Mouse (Mus musculus): ENCODE data around the gene Rfc2. TPM values are rescaled to one million over a fixed set of nuclear protein-coding genes. Genes with fewer than 3 reads are reported as not detected.
A peak's percentile ranks its signal among the peaks of the same experiment; 100 is the strongest.

Gene Rfc2
- total and polyA plus RNA-seq, 3 experiments, result 222 to 283 (median 237) TPM

DNA sequence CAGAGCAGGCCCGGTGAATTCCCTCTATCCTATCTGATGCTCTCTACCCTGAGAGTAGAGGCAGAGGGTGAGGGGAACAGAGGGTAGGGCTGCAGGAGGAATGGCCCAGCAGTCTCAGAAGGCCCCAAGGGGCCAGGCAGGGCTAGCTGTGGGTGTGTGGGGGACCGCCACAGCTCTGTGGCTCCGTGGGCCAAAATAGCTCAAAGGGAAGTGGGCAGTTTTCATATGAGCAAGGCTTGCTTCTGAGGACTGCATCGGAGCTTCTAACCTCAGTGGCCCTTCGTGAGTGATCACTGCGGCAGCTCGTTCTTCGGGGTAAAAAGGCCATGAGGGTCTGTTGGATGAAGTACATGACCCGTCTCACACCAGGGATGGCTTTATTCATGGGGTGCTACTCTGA lies 32.6 kb downstream of the Rfc2 start:
- dilution Hi-C loops (cut with MboI; ENCODE audit: extremely low pct_ligation_motif_present, extremely low pct_unique_long_range_greater_than_20kb, low sequenced_read_pairs), result no loop called here
- peak; percentile 90 for DNase-seq (ENCODE audit: extremely low read depth)
- Histone ChIP-seq H3K9me3 (replicated peaks; ENCODE audit: low read length) (no peaks in the 10 kb centered on the region), H3K9ac (ENCODE audit: insufficient read depth, low read depth) (peak overlapping the region; percentile 84), H3K36me3 (replicated peaks in 1 of 2; ENCODE audit: control insufficient read depth in 1 of 2, insufficient read depth in 1 of 2, low read length in 1 of 2) (peaks cover 12 to 41% of the 10 kb centered on the region in 2 experiments), H3K4me3 (replicated peaks in 1 of 3; ENCODE audit: low read depth in 2 of 3, low read length in 2 of 3, poor library complexity in 1 of 3) (peak overlapping the region; percentile 63 to 78 (median 73)), H3K27me3 (replicated peaks) (no peaks in the 10 kb centered on the region), H3K4me2 (ENCODE audit: insufficient read depth, low read depth, poor library complexity, severe bottlenecking) (peak overlapping the region; percentile 83; the same call in 1 of the 2 replicates), H3K79me2 (replicated peaks; ENCODE audit: control insufficient read depth, extremely low read depth, insufficient read depth, poor library complexity, severe bottlenecking) (peaks cover 40% of the 10 kb centered on the region), H3K4me1 (ENCODE audit: control insufficient read depth in 1 of 2, insufficient read depth in 2 of 2) (peaks cover 18 to 50% of the 10 kb centered on the region in 2 experiments), H3K27ac (ENCODE audit: insufficient read depth, low read depth) (peak overlapping the region; percentile 99)
- in situ Hi-C loops (cut with MboI; ENCODE audit: low pct_ligation_motif_present, low pct_unique_long_range_greater_than_20kb, low sequenced_read_pairs), result loop anchor here (25.0 kb wide), 1 partner anchor 251 kb away; no protein-coding TSS in a partner anchor
- no peak; the same call in 1 of the 2 replicates for TF ChIP-seq RAD21 (IDR thresholded peaks at IDR 0.05; ENCODE audit: low read depth, low read length)
- no peak for TF ChIP-seq USF2 (conservative IDR thresholded peaks at IDR 0.05; ENCODE audit: low read depth, low read length)
- no peak for TF ChIP-seq GABPA (IDR thresholded peaks at IDR 0.05; ENCODE audit: insufficient replicate concordance, low read depth, low read length)
- peak; percentile 86 for TF ChIP-seq MAFK (IDR thresholded peaks at IDR 0.05; ENCODE audit: insufficient replicate concordance, low read length)
- TF ChIP-seq PAX5 (IDR thresholded peaks at IDR 0.05; ENCODE audit: low read length), result no peak
- TF ChIP-seq ZMIZ1 (IDR thresholded peaks at IDR 0.05; ENCODE audit: low read depth, low read length), result peak; percentile 94
- peak; percentile 79 for TF ChIP-seq MAX (IDR thresholded peaks at IDR 0.05; ENCODE audit: low read length)
- TF ChIP-seq ZC3H11A (IDR thresholded peaks at IDR 0.05; ENCODE audit: low read depth, low read length), result no peak
- TF ChIP-seq KAT2A (IDR thresholded peaks at IDR 0.05; ENCODE audit: insufficient replicate concordance, low read length), result peak; percentile 82
- peak; percentile 95 for TF ChIP-seq CHD2 (IDR thresholded peaks at IDR 0.05; ENCODE audit: low read length)
- TF ChIP-seq UBTF (IDR thresholded peaks at IDR 0.05; ENCODE audit: low read depth, low read length), result 0 out of 2 replicates have a peak, but pooled peaks have one; percentile 67
- TF ChIP-seq RCOR1 (conservative IDR thresholded peaks at IDR 0.05; ENCODE audit: low read depth, low read length), result peak; percentile 90; the same call in 1 of the 2 replicates
- peak; percentile 100 for TF ChIP-seq MEF2A (IDR thresholded peaks at IDR 0.05; ENCODE audit: borderline replicate concordance, low read depth, low read length)
- TF ChIP-seq MYC (IDR thresholded peaks at IDR 0.05; ENCODE audit: low read depth, low read length), result peak; percentile 80; the same call in 1 of the 2 replicates
- TF ChIP-seq JUND (conservative IDR thresholded peaks at IDR 0.05; ENCODE audit: low read depth, low read length), result peak; percentile 92
- TF ChIP-seq HCFC1 (IDR thresholded peaks at IDR 0.05; ENCODE audit: low read depth, low read length), result peak; percentile 60
- TF ChIP-seq ZKSCAN1 (IDR thresholded peaks at IDR 0.05; ENCODE audit: borderline replicate concordance, low read depth, low read length), result no peak
- peak; percentile 98 for TF ChIP-seq TCF12 (IDR thresholded peaks at IDR 0.05; ENCODE audit: low read depth, low read length)
- peak; percentile 89 for TF ChIP-seq JUN (IDR thresholded peaks at IDR 0.05; ENCODE audit: insufficient read depth, low read depth, low read length)
- peak; percentile 99 for TF ChIP-seq EP300 (IDR thresholded peaks at IDR 0.05; ENCODE audit: low read length)
- peak; percentile 58 for TF ChIP-seq ELF1 (IDR thresholded peaks at IDR 0.05; ENCODE audit: low read depth, low read length)
- peak; percentile 79 for TF ChIP-seq MXI1 (IDR thresholded peaks at IDR 0.05; ENCODE audit: low read depth, low read length)
- TF ChIP-seq ZNF384 (IDR thresholded peaks at IDR 0.05; ENCODE audit: low read depth, low read length), result peak; percentile 10; the same call in 1 of the 2 replicates
- TF ChIP-seq CTCF (conservative IDR thresholded peaks at IDR 0.05 in 1 of 2, IDR thresholded peaks at IDR 0.05 in 1 of 2; ENCODE audit: low read depth in 2 of 2, low read length in 2 of 2), result no peak
- TF ChIP-seq E2F4 (IDR thresholded peaks at IDR 0.05; ENCODE audit: insufficient replicate concordance, low read depth, low read length), result no peak
- peak; percentile 89 for TF ChIP-seq BHLHE40 (IDR thresholded peaks at IDR 0.05; ENCODE audit: low read depth, low read length)
- peak; percentile 10; the same call in 1 of the 2 replicates for TF ChIP-seq SMC3 (IDR thresholded peaks at IDR 0.05; ENCODE audit: low read depth, low read length)
- TF ChIP-seq NELFE (IDR thresholded peaks at IDR 0.05; ENCODE audit: low read depth, low read length), result peak; percentile 81
- TF ChIP-seq POLR2AphosphoS2 (IDR thresholded peaks at IDR 0.05; ENCODE audit: low read depth, low read length), result peak; percentile 43; the same call in 1 of the 2 replicates
- no peak for TF ChIP-seq CHD1 (IDR thresholded peaks at IDR 0.05; ENCODE audit: low read depth, low read length)
- TF ChIP-seq POLR2A (IDR thresholded peaks at IDR 0.05; ENCODE audit: low read depth, low read length), result peak; percentile 89
- peak; percentile 97 for TF ChIP-seq SIN3A (IDR thresholded peaks at IDR 0.05; ENCODE audit: low read length)
- TF ChIP-seq ETS1 (conservative IDR thresholded peaks at IDR 0.05; ENCODE audit: low read depth, low read length), result peak; percentile 92
- no peak for TF ChIP-seq USF1 (IDR thresholded peaks at IDR 0.05; ENCODE audit: low read depth, low read length)
- peak; percentile 100 for TF ChIP-seq IRF4 (IDR thresholded peaks at IDR 0.05; ENCODE audit: low read depth, low read length)
- peak; percentile 92 for TF ChIP-seq MAZ (IDR thresholded peaks at IDR 0.05; ENCODE audit: low read depth, low read length)
- peak; percentile 53 for TF ChIP-seq NRF1 (IDR thresholded peaks at IDR 0.05; ENCODE audit: low read depth, low read length)
- TF ChIP-seq TBP (conservative IDR thresholded peaks at IDR 0.05; ENCODE audit: low read depth, low read length), result peak; percentile 92
